Mouse (Mus musculus) cerebellum, adult (tissue): ENCODE measurements around the gene Sar1a.

Experiments
- ATAC-seq: cut with Nextera tagmentation; 2 replicates; pipeline ENCODE4 v1.9.2; 2017; ENCODE audit warnings: mild to moderate bottlenecking, moderate library complexity, mixed read lengths; ENCODE audit not compliant: insufficient number of reproducible peaks, low FRiP score, low TSS enrichment

Sar1a gene

GRCm38 (mm10) chr10:61723271-61723670 is 43.2 kb downstream of the Sar1a start:
- no peak for ATAC-seq

DNA sequence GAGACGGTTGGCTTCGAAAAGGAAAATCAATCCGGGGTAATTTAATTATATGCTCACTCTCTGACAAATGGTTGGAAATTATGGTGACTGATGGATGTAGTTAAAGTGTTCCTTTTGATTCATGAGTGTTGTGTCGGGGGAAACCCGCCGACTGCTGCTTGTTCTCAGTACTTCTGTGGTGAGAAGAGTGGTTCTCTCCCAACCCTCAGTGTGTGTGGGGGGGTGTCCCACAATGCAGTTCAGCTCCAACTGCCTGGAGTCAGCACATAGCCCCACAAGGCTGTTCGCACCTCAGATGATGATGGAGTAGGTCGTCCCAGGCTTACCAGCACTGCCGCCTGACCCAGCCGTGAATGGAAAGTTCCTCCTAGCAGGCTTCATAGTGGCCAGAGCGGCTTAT is 49.1 kb downstream of the Sar1a start:
- ATAC-seq = no peak

GRCm38 (mm10) chr10:61730171-61730570 is 50.1 kb downstream of the Sar1a start:
- no peak for ATAC-seq

DNA sequence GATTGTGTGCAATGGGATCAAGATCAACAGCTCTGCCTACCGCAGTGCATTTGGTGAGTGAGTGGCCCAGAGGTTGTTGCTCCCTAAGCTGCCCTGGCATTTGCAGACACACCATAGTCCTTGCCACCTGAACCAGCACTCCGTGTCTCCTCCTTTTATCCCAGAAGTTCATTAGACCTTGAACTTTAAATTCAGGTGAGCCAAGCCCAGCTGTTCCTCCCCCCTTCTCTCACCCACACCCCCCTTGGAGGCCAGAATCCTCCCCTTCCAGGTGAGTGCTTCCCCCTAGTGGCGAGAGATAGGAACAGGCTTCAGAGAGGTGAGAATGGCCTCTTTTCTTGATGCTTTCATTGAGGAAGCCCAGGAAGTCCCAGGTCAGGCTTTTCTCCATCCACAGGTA is 54.3 kb downstream of the Sar1a start:
- ATAC-seq = no peak

- ATAC-seq = no peak
These were observed 56.6 kb downstream of the Sar1a start for GRCm38 (mm10) chr10:61736671-61737078.

DNA sequence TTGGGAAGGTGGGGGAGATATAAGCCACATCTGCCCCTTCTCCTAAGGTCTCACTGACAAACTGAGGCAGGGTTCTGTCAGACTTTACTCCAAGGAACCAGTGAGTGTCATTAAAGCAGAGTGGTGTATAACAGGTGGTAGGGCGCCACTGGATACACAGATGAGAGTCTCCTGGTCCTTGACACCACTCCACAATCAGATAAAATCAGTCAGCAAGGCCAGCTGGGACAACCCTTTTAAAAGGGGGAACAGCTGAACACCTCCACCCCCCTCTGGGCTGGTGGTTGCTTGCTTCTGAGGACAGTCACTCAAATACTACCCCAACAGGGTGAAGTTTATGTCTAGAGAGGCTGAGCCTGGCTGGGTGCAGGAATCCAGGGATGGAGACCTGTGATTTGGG is 57.4 kb downstream of the Sar1a start:
- ATAC-seq = no peak

DNA sequence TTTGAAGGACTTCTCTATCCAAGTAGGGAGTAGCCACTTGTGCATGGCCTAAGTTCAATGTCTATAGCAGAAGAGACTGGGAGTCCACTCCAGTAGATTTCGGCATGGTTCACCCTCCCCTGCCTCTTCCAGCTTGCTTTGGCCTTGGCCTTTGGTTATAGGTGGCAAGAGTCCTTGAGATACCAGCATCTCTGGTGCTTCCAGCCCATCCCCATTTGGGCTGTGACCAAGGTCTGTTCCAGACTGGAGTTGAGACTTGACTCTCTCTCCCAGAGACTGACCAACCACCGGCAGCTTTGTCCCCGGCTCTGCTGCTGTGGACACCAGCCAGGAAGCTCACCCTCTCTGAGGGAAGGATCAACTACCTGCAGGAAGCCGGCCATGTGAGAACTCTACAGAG is 58.0 kb downstream of the Sar1a start:
- ATAC-seq = no peak

GRCm38 (mm10) chr10:61741306-61741705 is 61.2 kb downstream of the Sar1a start:
- ATAC-seq = no peak

- no peak for ATAC-seq
These were observed 61.8 kb downstream of the Sar1a start for GRCm38 (mm10) chr10:61741873-61742272.

DNA sequence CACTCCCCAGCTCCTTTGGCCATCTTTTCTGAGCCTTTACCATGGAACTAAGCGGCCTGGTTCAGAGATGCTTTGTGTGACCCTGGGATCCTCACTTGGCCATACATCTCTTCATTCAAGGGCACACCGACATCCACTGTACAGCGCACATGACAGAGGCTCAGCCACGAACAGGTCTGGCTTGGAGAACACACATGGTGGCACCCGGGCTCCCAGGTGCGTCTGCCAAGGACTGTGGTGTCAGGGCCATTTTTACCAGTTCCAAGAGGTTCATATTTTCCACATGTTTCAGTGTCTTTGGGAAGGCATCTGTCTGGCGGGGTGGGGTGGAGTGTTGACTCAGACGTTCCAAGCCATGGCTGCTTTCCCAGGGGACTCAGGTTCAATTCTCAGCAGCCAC is 62.2 kb downstream of the Sar1a start:
- ATAC-seq = no peak
